Mouse (Mus musculus): ENCODE data around the gene Fcgr1.
"Not testable (repeated sequence)": the region's sequence is repeated elsewhere in the genome, so short reads cannot be mapped to it uniquely, and the experiment has no call there.

Fcgr1 gene

DNA sequence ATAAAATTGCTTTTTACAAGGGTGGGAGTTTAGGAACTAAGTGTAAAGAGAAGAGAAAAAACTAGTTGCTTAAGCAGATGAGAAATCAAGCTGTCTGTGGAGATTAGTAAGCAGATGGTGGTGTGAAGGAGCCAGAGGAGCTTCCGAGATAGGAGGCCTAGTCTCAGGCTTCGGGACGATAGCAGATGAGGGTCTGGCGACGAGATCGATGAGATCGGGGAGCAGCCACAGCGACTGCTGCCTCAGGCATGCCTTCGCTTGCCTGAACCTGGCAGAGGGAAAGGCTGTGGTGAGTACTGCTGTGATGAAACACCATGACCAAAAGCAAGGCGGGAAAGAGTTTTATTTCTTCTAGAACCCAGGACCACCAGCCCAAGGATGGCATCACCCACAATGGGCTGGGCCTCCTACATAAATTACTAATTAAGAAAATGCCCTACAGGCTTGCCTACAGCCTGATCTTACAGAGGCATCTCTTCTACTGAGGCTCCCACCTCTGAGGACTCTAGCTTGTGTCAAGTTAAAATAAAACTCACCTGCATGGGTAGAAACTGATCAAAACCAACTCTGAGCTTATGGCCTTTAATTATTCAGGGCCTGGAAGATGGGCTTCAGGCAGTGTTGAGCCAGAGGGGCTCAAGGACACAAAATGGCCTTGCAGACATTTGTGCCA is 39.0 kb downstream of the Fcgr1 start:
- in situ Hi-C loops (cut with MseI, MboI), result no loop called here

DNA sequence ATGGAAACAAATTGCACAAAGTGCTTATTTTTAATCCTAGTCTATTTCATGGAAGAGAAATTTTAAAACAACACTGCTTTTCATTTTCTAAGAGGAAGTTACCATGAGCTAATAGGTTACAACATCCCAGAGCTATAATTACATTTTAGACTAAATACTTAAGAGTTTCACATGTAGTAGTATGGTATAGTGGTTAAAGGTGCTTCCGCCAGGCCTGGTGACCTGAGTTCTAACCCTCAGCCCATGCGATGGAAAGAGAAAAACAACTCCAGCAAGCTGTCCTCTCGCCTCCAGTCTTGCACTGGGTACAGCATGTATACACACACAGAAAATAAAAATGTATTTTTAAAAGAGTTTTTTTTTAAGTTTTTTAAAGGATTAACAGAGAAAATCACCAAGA is 42.0 kb downstream of the Fcgr1 start:
- in situ Hi-C loops (cut with MseI, MboI), result no loop called here

DNA sequence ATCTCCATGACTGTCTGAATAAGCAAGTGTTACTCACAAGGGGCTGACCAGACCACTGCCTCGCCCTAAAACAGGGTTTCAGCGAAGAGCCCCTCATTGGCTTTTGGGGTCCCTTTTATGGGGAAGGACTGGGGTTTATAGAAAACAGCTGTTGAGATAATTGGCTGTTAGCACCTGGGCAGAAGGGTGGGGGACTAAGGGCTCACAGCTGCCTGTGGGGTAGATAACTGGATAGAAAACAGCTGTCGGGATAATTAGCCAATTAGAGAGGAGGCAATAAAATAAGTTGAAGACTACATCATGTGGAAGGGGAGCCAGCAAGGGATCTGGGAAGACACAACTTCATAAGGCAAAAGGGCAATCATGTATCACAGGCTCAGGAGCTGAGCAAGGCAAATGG is 42.9 kb downstream of the Fcgr1 start:
- in situ Hi-C loops (cut with MseI, MboI), result no loop called here

DNA sequence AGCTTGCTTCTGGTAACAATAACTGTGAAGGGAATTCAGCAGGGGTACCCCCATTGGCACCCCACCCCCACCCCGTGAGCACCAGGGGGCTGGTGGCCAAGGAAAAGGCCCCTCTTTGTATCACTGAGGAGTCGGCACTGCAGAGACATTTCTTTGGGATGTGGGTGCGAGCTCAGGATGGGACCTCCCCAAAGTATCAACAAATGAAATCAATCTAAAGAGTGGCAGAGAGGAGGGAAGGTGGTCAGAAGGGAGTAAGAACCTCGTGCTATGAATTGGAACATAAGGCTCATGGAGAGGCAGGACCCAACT is 44.8 kb downstream of the Fcgr1 start:
- in situ Hi-C loops (cut with MseI, MboI), result no loop called here

DNA sequence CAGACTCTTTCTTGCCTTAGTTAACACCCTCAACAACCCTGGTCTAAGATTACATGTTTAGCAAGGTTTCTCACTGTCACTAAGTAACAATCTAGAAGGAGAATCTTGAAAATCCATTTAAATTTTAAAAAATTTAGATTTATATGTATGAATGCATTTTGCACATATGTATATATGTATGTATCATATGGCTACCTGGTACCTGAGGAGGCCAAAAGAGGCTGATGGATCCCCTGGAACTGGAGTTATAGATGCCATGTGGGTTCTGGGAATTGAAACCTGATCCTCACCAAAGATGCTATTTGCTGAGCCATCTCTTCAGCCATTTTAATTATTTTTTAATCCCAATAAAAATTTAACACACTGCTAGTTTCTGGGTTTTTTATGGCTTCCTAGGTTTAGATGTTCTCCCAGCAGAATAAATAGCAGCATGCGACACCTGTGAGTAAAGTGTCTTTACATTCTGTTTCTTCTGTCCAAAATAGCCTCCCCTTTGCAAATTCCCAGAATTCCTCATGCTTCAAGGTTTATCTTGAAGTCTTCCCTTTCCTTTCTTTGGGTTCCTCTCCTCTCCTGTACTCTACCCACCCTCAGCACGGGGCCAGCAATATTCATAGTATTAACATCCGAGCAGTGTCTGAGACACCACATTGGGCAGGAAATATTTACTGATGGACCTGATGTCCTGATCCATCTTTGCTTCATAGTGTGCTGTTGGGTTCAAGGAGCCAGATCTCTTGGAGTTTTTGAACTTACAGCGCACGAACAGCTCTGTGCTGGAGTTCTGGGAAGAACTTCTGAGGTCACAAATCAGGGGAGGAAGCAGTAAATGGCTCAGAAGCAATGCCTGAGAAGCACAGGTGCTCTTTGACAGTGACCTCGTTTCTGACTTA is 45.4 kb downstream of the Fcgr1 start:
- in situ Hi-C loops (cut with MseI, MboI), result no loop called here

DNA sequence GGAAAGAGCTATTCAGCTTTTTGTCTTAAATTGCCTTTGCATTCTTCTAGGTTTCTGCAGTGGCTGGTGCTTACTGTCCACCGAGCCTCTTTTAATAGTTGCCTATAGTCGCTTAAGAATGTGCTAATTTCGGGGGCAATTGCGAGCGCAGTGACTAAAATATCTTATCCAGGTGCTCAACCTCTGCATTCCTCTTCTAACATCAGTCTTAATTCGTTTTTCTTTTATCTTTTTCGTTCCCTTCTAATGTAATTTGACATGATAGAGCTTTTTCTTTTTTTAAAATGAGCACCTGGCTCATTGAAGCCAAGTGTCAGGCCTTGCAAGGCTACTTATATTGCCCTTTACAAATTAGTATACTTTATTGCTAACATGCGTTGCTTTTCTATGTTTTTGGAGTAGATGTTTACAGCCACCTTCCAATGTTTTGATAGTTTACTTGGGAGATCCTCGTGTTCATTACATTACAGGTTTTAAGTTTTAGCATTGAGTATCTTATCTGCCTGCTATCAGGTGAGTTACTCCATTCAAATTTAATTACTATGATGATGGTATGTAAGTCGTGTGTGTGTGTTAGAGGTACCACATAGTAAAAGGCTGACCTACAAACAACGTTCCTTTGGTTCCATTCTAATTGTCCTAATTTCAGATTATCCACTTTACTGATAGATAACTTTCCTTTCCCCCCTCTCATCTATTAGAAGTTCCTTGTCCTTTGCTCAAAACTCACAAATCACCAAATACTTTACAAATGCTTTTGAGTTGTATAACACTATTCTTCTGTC is 46.2 kb downstream of the Fcgr1 start:
- in situ Hi-C loops (cut with MseI, MboI), result no loop called here

DNA sequence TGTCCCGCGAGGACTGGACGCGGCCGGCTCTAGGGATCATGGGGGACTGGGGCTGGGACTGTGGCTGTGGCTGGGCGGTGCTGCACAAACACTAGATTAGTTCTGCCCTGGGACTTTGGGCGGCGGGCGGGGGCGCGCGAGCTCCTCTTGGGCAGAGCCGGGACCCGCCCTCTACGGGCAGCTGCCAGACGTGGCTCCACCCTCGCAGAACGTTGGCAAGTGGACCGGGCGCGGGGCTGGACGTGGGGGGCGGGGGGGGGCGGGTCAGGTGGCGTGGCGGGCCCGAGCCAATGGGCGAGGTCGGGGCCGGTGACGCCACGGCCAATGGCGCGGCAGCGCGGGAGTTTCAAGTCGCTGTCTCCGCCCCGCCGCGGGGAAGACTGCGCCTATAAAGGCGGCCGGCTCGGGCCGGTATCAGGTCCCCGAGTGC is 47.3 kb downstream of the Fcgr1 start, which contains the start of gene Hist2h3c1:
Gene Hist2h3c1, plus strand, starts transcription at position 259 of the 430 bp plus-strand sequence.
- in situ Hi-C loops (cut with MseI, MboI), result not testable (repeated sequence)

DNA sequence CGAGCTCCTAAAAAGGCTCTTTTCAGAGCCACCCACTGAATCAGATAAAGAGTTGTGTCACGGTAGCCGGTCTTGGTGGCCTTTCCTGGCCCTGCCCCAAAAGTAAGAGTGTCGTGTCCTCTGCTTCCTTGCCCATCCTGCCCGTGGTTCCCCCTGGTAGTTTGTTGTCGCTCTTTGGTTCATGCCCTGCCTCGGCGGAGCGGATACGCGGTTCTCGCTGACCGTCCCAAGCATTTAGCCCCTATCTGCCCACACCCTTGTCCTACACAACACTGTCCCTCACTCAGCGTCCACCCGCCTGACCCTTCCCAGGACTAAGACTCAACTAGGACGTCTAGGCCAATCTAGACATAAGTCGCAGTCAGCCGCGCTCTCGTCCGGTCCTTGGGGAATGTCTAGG is 47.8 kb downstream of the Fcgr1 start:
- in situ Hi-C loops (cut with MseI, MboI), result not testable (repeated sequence)

DNA sequence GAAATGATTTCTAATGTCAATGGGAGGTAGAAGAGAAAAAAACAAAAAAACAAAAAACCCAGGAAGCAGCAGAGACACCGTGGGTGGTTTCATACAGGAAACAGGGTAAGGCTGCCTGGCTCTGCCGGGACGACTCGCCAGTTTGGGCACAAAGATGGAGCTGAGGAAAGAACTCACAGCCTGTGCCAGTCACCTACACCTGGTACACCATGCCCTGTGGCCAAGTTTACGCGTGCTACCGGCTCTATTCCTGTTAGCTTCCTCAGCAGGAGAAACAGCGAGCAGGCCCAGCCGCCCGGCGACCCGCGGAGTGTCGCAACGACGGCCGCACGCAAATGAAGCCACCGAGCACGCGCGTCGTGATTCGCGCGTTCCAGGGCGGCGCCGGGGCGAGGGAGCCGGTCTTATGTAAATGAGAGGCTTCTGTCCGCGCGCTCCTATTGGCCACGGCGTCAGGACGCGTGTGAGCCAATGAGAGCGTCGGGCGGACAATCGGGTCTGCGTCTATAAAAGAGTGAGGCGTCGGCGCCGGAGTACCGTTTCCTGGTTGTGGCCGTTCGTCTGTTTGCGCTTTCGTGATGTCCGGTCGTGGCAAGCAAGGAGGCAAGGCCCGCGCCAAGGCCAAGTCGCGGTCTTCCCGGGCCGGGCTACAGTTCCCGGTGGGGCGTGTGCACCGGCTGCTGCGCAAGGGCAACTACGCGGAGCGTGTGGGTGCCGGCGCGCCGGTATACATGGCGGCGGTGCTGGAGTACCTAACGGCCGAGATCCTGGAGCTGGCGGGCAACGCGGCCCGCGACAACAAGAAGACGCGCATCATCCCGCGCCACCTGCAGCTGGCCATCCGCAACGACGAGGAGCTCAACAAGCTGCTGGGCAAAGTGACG is 48.5 kb downstream of the Fcgr1 start, which contains the start of gene Hist2h2aa1:
Gene Hist2h2aa1, plus strand, starts transcription at position 495 of the 884 bp plus-strand sequence.
- in situ Hi-C loops (cut with MseI, MboI), result not testable (repeated sequence)

DNA sequence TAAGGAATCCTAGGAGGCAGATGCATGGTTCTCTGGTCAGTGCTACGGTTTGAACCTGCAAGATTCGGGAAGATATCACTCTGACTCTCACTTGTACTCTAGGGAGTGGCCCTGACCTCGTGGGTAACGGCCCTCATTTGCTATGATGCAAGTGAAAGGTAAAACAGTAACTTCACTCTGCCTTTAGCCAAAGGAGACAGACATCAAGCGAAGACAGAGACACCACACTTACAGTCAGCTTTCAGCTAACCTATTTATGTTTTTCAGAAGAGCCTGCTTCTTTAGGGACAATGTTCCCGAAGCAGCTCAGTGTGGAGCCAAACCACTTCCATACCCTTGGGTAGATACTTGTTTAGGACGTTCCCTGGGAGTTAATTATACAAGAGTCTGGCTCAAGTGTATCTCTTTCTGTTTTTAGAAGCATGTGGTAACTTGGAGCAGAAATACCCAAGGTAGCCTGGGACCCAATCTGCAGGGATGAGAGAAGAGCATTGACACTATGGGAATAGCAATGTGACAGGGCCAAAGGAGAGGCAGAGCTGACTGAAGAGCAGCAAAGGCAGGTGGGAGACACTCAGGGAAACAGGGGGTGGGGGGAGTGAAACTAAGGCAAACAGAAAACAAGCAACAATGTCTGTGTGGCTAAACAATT is 49.7 kb downstream of the Fcgr1 start:
- in situ Hi-C loops (cut with MseI, MboI), result no loop called here

DNA sequence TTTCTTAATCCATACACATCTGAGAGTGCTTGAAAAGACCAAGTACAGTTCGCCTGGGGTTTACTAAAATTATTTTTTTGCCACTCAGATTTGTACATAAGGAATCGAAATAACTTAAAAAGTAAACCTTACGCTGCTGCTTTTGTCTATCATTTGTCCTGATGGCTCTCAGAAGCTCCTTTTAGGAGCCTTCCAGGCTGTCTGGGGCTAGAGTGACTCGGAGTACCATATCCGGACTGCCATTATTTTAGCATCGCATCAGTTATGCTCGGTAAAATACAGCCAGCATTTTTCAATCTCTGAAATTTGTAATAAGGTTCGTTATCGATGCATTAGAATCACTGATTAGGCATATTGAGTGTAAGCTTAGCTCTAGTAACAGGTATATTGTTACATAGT is 53.0 kb downstream of the Fcgr1 start:
- in situ Hi-C loops (cut with MseI, MboI), result no loop called here

DNA sequence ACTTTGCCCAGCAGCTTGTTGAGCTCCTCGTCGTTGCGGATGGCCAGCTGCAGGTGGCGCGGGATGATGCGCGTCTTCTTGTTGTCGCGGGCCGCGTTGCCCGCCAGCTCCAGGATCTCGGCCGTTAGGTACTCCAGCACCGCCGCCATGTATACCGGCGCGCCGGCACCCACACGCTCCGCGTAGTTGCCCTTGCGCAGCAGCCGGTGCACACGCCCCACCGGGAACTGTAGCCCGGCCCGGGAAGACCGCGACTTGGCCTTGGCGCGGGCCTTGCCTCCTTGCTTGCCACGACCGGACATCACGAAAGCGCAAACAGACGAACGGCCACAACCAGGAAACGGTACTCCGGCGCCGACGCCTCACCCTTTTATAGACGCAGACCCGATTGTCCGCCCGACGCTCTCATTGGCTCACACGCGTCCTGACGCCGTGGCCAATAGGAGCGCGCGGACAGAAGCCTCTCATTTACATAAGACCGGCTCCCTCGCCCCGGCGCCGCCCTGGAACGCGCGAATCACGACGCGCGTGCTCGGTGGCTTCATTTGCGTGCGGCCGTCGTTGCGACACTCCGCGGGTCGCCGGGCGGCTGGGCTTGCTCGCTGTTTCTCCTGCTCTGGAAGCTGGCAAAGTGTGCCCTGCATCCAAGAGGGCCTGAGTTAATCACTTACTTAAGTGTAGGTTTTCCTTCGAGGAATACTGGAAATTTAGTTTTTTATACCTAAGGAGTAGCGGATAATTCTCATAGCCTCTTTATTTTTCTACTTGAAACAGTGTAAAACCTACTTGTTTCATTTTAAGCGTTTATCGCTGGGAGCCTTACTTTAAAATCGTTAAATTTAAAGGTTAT is 53.6 kb downstream of the Fcgr1 start, which contains the start of gene Hist2h2aa2:
Gene Hist2h2aa2, minus strand, starts transcription at position 328 of the 850 bp plus-strand sequence.
- in situ Hi-C loops (cut with MseI, MboI), result not testable (repeated sequence)

DNA sequence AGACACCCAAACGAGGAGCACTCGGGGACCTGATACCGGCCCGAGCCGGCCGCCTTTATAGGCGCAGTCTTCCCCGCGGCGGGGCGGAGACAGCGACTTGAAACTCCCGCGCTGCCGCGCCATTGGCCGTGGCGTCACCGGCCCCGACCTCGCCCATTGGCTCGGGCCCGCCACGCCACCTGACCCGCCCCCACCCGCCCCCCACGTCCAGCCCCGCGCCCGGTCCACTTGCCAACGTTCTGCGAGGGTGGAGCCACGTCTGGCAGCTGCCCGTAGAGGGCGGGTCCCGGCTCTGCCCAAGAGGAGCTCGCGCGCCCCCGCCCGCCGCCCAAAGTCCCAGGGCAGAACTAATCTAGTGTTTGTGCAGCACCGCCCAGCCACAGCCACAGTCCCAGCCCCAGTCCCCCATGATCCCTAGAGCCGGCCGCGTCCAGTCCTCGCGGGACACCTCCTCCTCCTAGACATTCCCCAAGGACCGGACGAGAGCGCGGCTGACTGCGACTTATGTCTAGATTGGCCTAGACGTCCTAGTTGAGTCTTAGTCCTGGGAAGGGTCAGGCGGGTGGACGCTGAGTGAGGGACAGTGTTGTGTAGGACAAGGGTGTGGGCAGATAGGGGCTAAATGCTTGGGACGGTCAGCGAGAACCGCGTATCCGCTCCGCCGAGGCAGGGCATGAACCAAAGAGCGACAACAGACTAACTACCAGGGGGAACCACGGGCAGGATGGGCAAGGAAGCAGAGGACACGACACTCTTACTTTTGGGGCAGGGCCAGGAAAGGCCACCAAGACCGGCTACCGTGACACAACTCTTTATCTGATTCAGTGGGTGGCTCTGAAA is 54.6 kb downstream of the Fcgr1 start, which contains the start of gene Hist2h3c2:
Gene Hist2h3c2, minus strand, starts transcription at position 174 of the 840 bp plus-strand sequence.
- in situ Hi-C loops (cut with MseI, MboI), result not testable (repeated sequence)

DNA sequence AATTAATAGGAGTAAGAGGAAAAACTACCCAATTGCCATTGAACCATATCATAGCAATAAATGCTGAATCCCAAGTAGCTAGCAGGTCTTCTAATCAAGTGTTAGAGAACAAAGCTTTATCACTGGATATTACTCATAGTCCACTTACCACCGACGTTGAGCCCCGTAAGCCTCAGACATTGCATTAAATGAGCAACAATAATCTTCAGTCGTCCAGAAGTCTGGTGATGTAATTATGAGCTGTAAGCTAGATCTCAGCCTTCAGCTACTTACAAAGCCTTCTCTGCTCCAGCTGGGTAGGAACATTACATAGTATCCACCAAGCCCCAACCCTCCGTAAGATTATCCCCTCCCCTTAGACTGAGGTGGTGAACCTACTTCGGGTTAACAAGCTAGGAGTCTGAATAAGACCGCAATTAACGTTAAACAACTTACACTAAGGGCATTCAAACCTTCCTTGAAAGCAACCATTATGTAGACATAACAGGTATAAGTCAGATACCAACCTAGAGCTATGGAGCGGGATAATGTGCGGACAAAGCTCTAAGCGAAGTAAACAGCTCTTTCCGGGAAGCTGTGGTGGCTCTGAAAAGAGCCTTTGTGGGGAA is 55.8 kb downstream of the Fcgr1 start:
- in situ Hi-C loops (cut with MseI, MboI), result no loop called here

DNA sequence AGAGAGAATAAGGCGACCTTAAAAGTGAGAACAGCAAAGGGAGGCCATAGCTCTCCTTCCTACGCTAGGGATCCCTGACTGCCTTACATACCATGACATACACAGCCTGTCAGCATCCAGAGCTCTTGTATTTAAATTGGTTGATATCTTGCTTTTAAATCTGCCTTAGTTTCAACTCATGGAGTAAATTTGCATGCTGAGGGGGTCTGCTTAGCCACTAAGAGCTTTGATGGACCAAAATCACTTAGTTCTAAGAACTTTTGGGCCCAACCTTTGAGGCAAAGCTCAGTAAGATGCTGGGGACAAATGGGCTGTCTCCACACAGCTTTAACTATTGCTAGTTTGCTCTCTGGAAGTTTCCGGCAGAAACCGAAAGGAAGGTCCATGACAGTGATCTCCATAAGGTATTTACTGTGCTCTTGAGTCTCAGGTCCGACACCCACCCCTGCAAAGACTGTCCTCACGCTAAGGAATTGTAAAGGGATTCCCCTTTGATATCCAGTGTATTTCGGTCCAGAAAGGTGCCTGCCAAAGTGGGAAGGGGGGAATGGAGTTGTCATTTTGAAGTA is 56.4 kb downstream of the Fcgr1 start:
- in situ Hi-C loops (cut with MseI, MboI), result no loop called here

DNA sequence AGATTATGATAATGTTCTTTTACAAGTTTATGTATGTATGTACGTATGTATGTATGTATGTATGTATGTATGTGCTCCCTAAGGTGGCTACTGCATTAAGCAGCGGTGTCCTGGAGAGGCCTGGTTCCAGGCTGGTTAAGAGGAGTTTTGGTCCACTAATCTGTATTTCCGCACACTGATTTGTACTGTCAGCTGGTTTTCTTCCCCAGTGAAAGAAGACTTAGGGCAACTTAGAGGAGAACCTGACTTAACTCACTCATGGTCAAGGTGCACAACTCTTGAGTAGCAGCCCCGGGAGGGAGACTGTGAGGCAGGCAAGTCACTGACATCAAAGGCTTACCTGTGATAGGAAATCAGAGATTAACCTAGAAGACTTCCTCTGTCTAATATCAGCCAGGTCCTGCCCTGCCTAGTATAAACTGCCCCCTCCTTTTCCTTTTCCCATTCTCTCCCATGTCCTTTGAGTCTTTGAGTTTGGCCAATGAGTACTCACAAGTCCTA is 56.9 kb downstream of the Fcgr1 start:
- in situ Hi-C loops (cut with MseI, MboI), result no loop called here

DNA sequence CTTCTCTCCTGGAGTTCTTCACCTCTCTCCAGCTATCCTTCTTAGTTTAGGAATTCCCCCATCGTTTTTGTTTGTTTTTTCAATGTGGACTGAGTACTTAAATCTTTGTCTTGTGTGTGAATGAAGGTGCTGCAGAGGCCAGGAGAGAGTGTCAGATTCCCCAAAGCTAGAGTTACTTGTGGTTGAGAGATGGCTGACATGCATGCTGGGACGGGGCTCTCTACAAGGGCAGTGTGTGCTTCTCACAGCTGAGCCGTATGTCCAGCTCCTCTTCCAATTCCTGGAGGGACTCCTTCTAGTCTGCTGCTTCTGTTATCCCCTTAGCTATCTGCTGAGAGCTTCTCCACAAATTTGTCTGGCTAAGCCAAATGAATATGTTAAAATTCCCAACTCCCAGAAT is 57.9 kb downstream of the Fcgr1 start:
- in situ Hi-C loops (cut with MseI, MboI), result no loop called here

DNA sequence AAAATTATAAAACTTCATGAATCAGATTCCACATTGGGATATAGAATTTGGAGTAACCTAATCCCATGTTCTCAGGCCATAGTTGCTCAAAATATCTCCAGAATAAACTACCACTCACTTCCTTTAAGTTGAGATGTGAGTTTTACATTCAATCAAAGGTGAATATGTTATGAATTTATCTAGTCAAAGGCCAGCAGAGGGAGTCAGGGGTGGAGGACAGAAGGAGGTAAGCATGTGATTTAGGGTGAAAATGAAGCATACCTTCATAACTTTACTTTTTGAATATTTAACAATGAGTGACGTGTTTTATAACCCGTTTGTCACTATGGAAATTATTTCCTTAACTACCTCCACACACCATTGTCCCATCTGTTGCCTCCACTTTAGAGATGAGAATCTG is 58.9 kb downstream of the Fcgr1 start:
- in situ Hi-C loops (cut with MseI, MboI), result no loop called here
